Mouse (Mus musculus): Measurements from ENCODE around the gene Bricd5. TPM values are rescaled to one million over a fixed set of nuclear protein-coding genes. Genes with fewer than 3 reads are reported as not detected.

Bricd5 gene
- polyA plus RNA-seq, 1 experiment from 2014 or later, result 0.65 TPM

Other genes with a start within 250 kb of the Bricd5 start
- gene Ccnf, start 222.4 kb upstream of the Bricd5 start, polyA plus RNA-seq (2015; fragmentation: Nextera tagmentation; extraction: Ambion mirVana), result 14.4 and 17.6 TPM in 2 replicates
- 1.2 TPM in 2 replicates for gene Abca17, start 122.8 kb upstream of the Bricd5 start, polyA plus RNA-seq (2015; fragmentation: Nextera tagmentation; extraction: Ambion mirVana)
- 30.1 and 34.5 TPM in 2 replicates for gene Abca3, start 121.9 kb upstream of the Bricd5 start, polyA plus RNA-seq (2015; fragmentation: Nextera tagmentation; extraction: Ambion mirVana)
- gene Rnps1, start 59.3 kb upstream of the Bricd5 start, polyA plus RNA-seq (2015; fragmentation: Nextera tagmentation; extraction: Ambion mirVana), result 304 and 328 TPM in 2 replicates
- gene Eci1, start 47.2 kb upstream of the Bricd5 start, polyA plus RNA-seq (2015; fragmentation: Nextera tagmentation; extraction: Ambion mirVana), result 48.0 and 59.0 TPM in 2 replicates
- 6.1 and 9.4 TPM in 2 replicates for gene Dnase1l2, start 30.8 kb upstream of the Bricd5 start, polyA plus RNA-seq (2015; fragmentation: Nextera tagmentation; extraction: Ambion mirVana)
- gene E4f1, start 3.6 kb upstream of the Bricd5 start, polyA plus RNA-seq (2015; fragmentation: Nextera tagmentation; extraction: Ambion mirVana), result 42.3 and 43.5 TPM in 2 replicates
- 83.9 and 85.4 TPM in 2 replicates for gene Pgp, start 3.5 kb upstream of the Bricd5 start, polyA plus RNA-seq (2015; fragmentation: Nextera tagmentation; extraction: Ambion mirVana)
- 36.2 and 39.3 TPM in 2 replicates for gene Mlst8, start 5.2 kb downstream of the Bricd5 start, polyA plus RNA-seq (2015; fragmentation: Nextera tagmentation; extraction: Ambion mirVana)
- gene Caskin1, start 14.7 kb downstream of the Bricd5 start, polyA plus RNA-seq (2015; fragmentation: Nextera tagmentation; extraction: Ambion mirVana), result 43.6 and 44.6 TPM in 2 replicates
- gene Traf7, start 54.1 kb downstream of the Bricd5 start, polyA plus RNA-seq (2015; fragmentation: Nextera tagmentation; extraction: Ambion mirVana), result 85.9 and 94.2 TPM in 2 replicates
- 10.9 and 13.0 TPM in 2 replicates for gene Rab26, start 60.3 kb downstream of the Bricd5 start, polyA plus RNA-seq (2015; fragmentation: Nextera tagmentation; extraction: Ambion mirVana)
- gene Pkd1, start 76.0 kb downstream of the Bricd5 start, polyA plus RNA-seq (2015; fragmentation: Nextera tagmentation; extraction: Ambion mirVana), result 26.8 and 29.9 TPM in 2 replicates
- gene Tsc2, start 158.7 kb downstream of the Bricd5 start, polyA plus RNA-seq (2015; fragmentation: Nextera tagmentation; extraction: Ambion mirVana), result 65.8 and 80.9 TPM in 2 replicates
- 9.6 and 9.9 TPM in 2 replicates for gene Nthl1, start 158.8 kb downstream of the Bricd5 start, polyA plus RNA-seq (2015; fragmentation: Nextera tagmentation; extraction: Ambion mirVana)
- 60.8 TPM in 2 replicates for gene Slc9a3r2, start 176.4 kb downstream of the Bricd5 start, polyA plus RNA-seq (2015; fragmentation: Nextera tagmentation; extraction: Ambion mirVana)
- gene Npw, start 184.6 kb downstream of the Bricd5 start, polyA plus RNA-seq (2015; fragmentation: Nextera tagmentation; extraction: Ambion mirVana), result 0.54 and 0.75 TPM in 2 replicates
- 10.8 and 18.7 TPM in 2 replicates for gene Zfp598, start 195.8 kb downstream of the Bricd5 start, polyA plus RNA-seq (2015; fragmentation: Nextera tagmentation; extraction: Ambion mirVana)
- gene Syngr3, start 216.1 kb downstream of the Bricd5 start, polyA plus RNA-seq (2015; fragmentation: Nextera tagmentation; extraction: Ambion mirVana), result 272 and 319 TPM in 2 replicates
- gene Gfer, start 222.3 kb downstream of the Bricd5 start, polyA plus RNA-seq (2015; fragmentation: Nextera tagmentation; extraction: Ambion mirVana), result 35.4 and 37.3 TPM in 2 replicates
- 1.7 and 2.3 TPM in 2 replicates for gene Noxo1, start 222.3 kb downstream of the Bricd5 start, polyA plus RNA-seq (2015; fragmentation: Nextera tagmentation; extraction: Ambion mirVana)
- gene Tbl3, start 233.8 kb downstream of the Bricd5 start, polyA plus RNA-seq (2015; fragmentation: Nextera tagmentation; extraction: Ambion mirVana), result 62.4 and 69.9 TPM in 2 replicates
- gene Rnf151, start 244.2 kb downstream of the Bricd5 start, polyA plus RNA-seq (2015; fragmentation: Nextera tagmentation; extraction: Ambion mirVana), result not detected in 2 replicates
- 732 and 739 TPM in 2 replicates for gene Rps2, start 244.2 kb downstream of the Bricd5 start, polyA plus RNA-seq (2015; fragmentation: Nextera tagmentation; extraction: Ambion mirVana)

All from hindbrain, embryonic 16.5 days (tissue).